Mouse (Mus musculus): ENCODE results near the gene Iffo2.

DNA sequence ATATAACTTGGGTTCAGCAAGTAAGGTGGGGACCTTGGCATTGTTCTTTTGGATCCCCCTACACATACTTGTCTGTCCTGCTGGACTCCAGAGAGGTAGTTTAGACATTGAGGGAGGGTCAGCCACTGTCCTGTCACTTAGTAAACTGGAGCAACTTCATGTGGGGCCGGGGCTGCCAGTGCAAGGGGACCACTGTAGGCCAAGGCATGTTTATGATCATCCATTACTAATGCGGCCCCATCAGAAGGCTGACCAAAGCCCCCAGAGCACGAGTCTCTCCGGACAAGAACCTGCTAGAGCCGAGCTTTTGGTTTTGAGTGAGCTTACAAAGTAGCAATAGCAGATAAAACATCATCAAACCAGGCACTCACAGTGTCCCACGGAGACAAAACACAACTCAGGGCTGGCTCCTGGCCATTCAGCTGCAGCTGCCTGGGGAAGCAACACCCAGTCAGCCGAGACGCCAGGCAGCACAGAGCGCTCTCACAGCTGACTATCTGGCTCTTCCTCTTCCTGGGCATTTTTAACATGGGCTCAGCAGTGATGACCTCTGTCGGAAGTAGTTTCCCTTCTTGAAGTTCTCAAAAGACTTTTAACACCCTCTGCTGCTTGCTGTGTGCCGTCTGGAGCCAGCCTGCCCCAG lies 39.8 kb upstream of the Iffo2 start:
- TF ChIP-seq CTCF (IDR thresholded peaks at IDR 0.05), result no peak
- TF ChIP-seq EP300 (IDR thresholded peaks at IDR 0.05), result no peak
